Mouse (Mus musculus): Measurements from ENCODE around the gene Lonp2.

- no peak for TF ChIP-seq POLR2A (IDR thresholded peaks at IDR 0.05; ENCODE audit: borderline replicate concordance, low read depth, low read length)
- no peak for TF ChIP-seq CTCF (IDR thresholded peaks at IDR 0.05; ENCODE audit: low read depth, low read length)
These were observed 10.0 kb upstream of the Lonp2 start for GRCm38 (mm10) chr8:86613798-86614197.

Data from bone marrow macrophage, adult 2 months (primary cell).